Mouse (Mus musculus) heart, embryonic 16.5 days (tissue): ENCODE measurements around the gene Wfdc16. TPM values are rescaled to one million over a fixed set of nuclear protein-coding genes. Genes with fewer than 3 reads are reported as not detected.
"Not testable (repeated sequence)": the region's sequence is repeated elsewhere in the genome, so short reads cannot be mapped to it uniquely, and the experiment has no call there.

Source experiments
- ATAC-seq: fragments of 200-750 bp; cut with Nextera tagmentation; replicated peaks from 2 replicates; pipeline ENCODE4 v1.8.0; 2017; ENCODE audit warnings: moderate number of reproducible peaks; ENCODE audit not compliant: insufficient read depth, low FRiP score; ENCODE audit errors: extremely low read depth
- H3K27ac ChIP-seq: fragments of 300-500 bp; sonication (generic); 2 replicates; pipeline ENCODE4 v1.5.1; 2014; ENCODE audit warnings: mild to moderate bottlenecking, low read length, control low read depth, moderate library complexity
- H3K27me3 ChIP-seq: fragments of 300-500 bp; sonication (generic); 2 replicates; pipeline ENCODE4 v1.6.1; 2014; ENCODE audit warnings: low read length, mixed read lengths; ENCODE audit not compliant: control insufficient read depth, insufficient read depth
- H3K36me3 ChIP-seq: fragments of 300-500 bp; sonication (generic); 2 replicates; pipeline ENCODE4 v1.6.1; 2014; ENCODE audit not compliant: control insufficient read depth, insufficient read depth
- H3K4me1 ChIP-seq: fragments of 300-500 bp; sonication (generic); 2 replicates; pipeline ENCODE4 v1.6.1; 2014; ENCODE audit warnings: low read length, mixed read lengths; ENCODE audit not compliant: control insufficient read depth, insufficient read depth
- H3K4me2 ChIP-seq: fragments of 300-500 bp; sonication (generic); 2 replicates; pipeline ENCODE4 v1.6.1; 2014; ENCODE audit warnings: low read depth, mild to moderate bottlenecking, control low read depth, low read length
- H3K4me3 ChIP-seq: fragments of 300-500 bp; sonication (generic); 2 replicates; pipeline ENCODE4 v1.5.1; 2014; ENCODE audit warnings: mild to moderate bottlenecking, control low read depth, low read length
- H3K9ac ChIP-seq: fragments of 300-500 bp; sonication (generic); 2 replicates; pipeline ENCODE4 v1.6.1; 2014; ENCODE audit warnings: low read length, control low read depth
- H3K9me3 ChIP-seq: fragments of 300-500 bp; sonication (generic); replicated peaks from 2 replicates; pipeline ENCODE4 v1.6.1; 2016; ENCODE audit warnings: low read length; ENCODE audit not compliant: control insufficient read depth
- WGBS: fragments of 180-500 bp; shearing (Covaris S2); extraction: QIAGEN DNeasy Blood & Tissue Kit; methylation state at CpG from one replicate; pipeline ENCODE4 v1.1.7; 2014; 5-methylcytosine and 5-hydroxymethylcytosine counted together
- polyA plus RNA-seq: library from polyadenylated mRNA; unstranded; fragments of >200 nt; fragmentation: Nextera tagmentation; extraction: Ambion mirVana; gene quantifications from 2 replicates; pipeline ENCODE4 v1.2.1, GENCODE M21; 2015

Gene Wfdc16
- polyA plus RNA-seq, 1 experiment from 2014 or later, result not detected

- not testable (repeated sequence) for H3K4me1 ChIP-seq, H3K27ac ChIP-seq, ATAC-seq, H3K9me3 ChIP-seq, H3K4me3 ChIP-seq, H3K4me2 ChIP-seq, H3K27me3 ChIP-seq, H3K36me3 ChIP-seq, H3K9ac ChIP-seq
- WGBS, result 40% methylated on average over 8 of the region's 8 CpGs
Observed at GRCm38 (mm10) chr2:164613471-164613870, 25.1 kb downstream of the Wfdc16 start, which contains the start of the genes Wfdc6b and Wfdc8. Wfdc6b (plus strand) TSS chr2:164613522. Wfdc8 (minus strand) TSS chr2:164613626.

- Histone ChIP-seq H3K4me2 (no peak overlapping the region), H3K4me1 (no peaks in the 10 kb centered on the region), H3K9ac (no peak overlapping the region), H3K4me3 (no peak overlapping the region), H3K27me3 (peaks cover 5% of the 10 kb centered on the region; the same call in 1 of the 2 replicates), H3K9me3 (no peaks in the 10 kb centered on the region), H3K27ac (no peak overlapping the region), H3K36me3 (no peaks in the 10 kb centered on the region)
- ATAC-seq, result no peak
- WGBS, result 60% methylated on average over 6 of the region's 6 CpGs
Observed at GRCm38 (mm10) chr2:164608781-164609180, 29.8 kb downstream of the Wfdc16 start.

- H3K4me2 ChIP-seq, result no peak overlapping the region
- no peaks in the 10 kb centered on the region for H3K4me1 ChIP-seq
- H3K36me3 ChIP-seq, result no peaks in the 10 kb centered on the region
- H3K9ac ChIP-seq, result no peak overlapping the region
- no peak overlapping the region for H3K27ac ChIP-seq
- ATAC-seq, result no peak
- 82% methylated on average over 8 of the region's 8 CpGs for WGBS
- H3K27me3 ChIP-seq, result peaks cover 3% of the 10 kb centered on the region; the same call in 1 of the 2 replicates
- no peaks in the 10 kb centered on the region for H3K9me3 ChIP-seq
- H3K4me3 ChIP-seq, result no peak overlapping the region
Observed at GRCm38 (mm10) chr2:164604411-164604810, 34.2 kb downstream of the Wfdc16 start.

- no peak overlapping the region for H3K27ac ChIP-seq
- no peak overlapping the region for H3K4me2 ChIP-seq
- no peaks in the 10 kb centered on the region for H3K36me3 ChIP-seq
- H3K9me3 ChIP-seq, result no peaks in the 10 kb centered on the region
- WGBS, result 76% methylated on average over 3 of the region's 3 CpGs
- H3K27me3 ChIP-seq, result peaks cover 2% of the 10 kb centered on the region; the same call in 1 of the 2 replicates
- ATAC-seq, result no peak
- H3K4me1 ChIP-seq, result no peaks in the 10 kb centered on the region
- H3K9ac ChIP-seq, result no peak overlapping the region
- H3K4me3 ChIP-seq, result no peak overlapping the region
Observed at GRCm38 (mm10) chr2:164603482-164603881, 35.1 kb downstream of the Wfdc16 start.

GRCm38 (mm10) chr2:164600179-164600578, 38.4 kb downstream of the Wfdc16 start:
- no peak overlapping the region for H3K4me2 ChIP-seq
- no peak overlapping the region for H3K9ac ChIP-seq
- H3K4me1 ChIP-seq, result no peaks in the 10 kb centered on the region
- 58% methylated on average over 3 of the region's 3 CpGs for WGBS
- no peaks in the 10 kb centered on the region for H3K9me3 ChIP-seq
- no peak overlapping the region for H3K27ac ChIP-seq
- no peaks in the 10 kb centered on the region for H3K36me3 ChIP-seq
- ATAC-seq, result no peak
- H3K27me3 ChIP-seq, result no peaks in the 10 kb centered on the region
- no peak overlapping the region for H3K4me3 ChIP-seq

- ATAC-seq, result no peak
- Histone ChIP-seq H3K9me3 (no peaks in the 10 kb centered on the region), H3K4me2 (no peak within 1 kb of the TSS), H3K27me3 (peaks cover 5% of the 10 kb centered on the region; the same call in 1 of the 2 replicates), H3K9ac (no peak within 1 kb of the TSS), H3K4me3 (no peak within 1 kb of the TSS), H3K36me3 (no peaks in the 10 kb centered on the region), H3K27ac (no peak within 1 kb of the TSS), H3K4me1 (no peaks in the 10 kb centered on the region)
- 66% methylated on average over 4 of the region's 4 CpGs for WGBS
Observed at GRCm38 (mm10) chr2:164593494-164593893, 45.1 kb downstream of the Wfdc16 start, which contains the start of gene Eppin. Eppin (minus strand) TSS chr2:164593594.

- WGBS, result 7% methylated on average over 4 of the region's 4 CpGs
- Histone ChIP-seq H3K27me3 (peaks cover 5% of the 10 kb centered on the region; the same call in 1 of the 2 replicates), H3K27ac (no peak overlapping the region), H3K4me3 (no peak overlapping the region), H3K4me1 (no peaks in the 10 kb centered on the region), H3K4me2 (no peak overlapping the region), H3K9ac (no peak overlapping the region), H3K36me3 (no peaks in the 10 kb centered on the region), H3K9me3 (no peaks in the 10 kb centered on the region)
- ATAC-seq, result no peak
Observed at GRCm38 (mm10) chr2:164592014-164592413, 46.6 kb downstream of the Wfdc16 start.

GRCm38 (mm10) chr2:164585025-164585725, 53.4 kb downstream of the Wfdc16 start, which contains the start of gene Wfdc6a:
Wfdc6a (minus strand) TSS chr2:164585447.
- H3K36me3 ChIP-seq, H3K27me3 ChIP-seq, H3K4me2 ChIP-seq, H3K9ac ChIP-seq, ATAC-seq, H3K9me3 ChIP-seq, H3K27ac ChIP-seq, H3K4me1 ChIP-seq, H3K4me3 ChIP-seq: not testable (repeated sequence)
- WGBS, result 41% methylated on average over 13 of the region's 13 CpGs
